Mouse (Mus musculus): Measurements from ENCODE around the gene Pkp4.

- TF ChIP-seq GATA1 (IDR thresholded peaks at IDR 0.05; ENCODE audit: borderline replicate concordance, low read length) (no peak), FLI1 (IDR thresholded peaks at IDR 0.05; ENCODE audit: low read length) (no peak)
Measured at GRCm38 (mm10) chr2:59318631-59319030, 158.0 kb downstream of the Pkp4 start.
